In the genomic region with DNA sequence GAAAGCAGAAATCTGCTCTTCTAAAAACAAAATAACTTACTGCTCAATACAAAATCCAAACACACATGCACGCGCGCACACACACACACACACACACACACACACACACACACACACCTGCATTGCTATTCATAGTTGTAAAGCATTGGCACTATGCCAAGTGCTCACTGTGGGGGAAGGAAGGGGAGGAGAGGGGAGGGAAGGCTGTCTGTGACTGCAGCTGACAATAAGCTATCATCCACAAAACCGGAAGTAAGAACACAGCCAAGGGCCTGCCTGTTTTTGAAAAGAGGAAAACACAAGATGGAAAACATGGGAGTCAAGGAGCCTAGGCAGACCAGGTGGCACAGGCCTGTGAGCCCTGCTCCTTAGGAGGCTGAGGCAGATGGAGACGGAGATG, we compare ENCODE assay signal across 8 mouse cellular contexts. TPM values are rescaled to one million over a fixed set of nuclear protein-coding genes. Genes with fewer than 3 reads are reported as not detected.
DNase-seq lines count a peak whose midpoint lies in the region; ATAC-seq lines count a peak whose summit lies in the region.
"Had no signal": no experiment of that assay in that cellular context is flagged by ENCODE, and none has a peak within 500 bp of the region (broad histone marks: within the 10 kb centered on the region; RNA-seq: fewer than 3 reads in every experiment).

No protein-coding gene starts in this region.

- no peak overlapping the region for H3K4me2 ChIP-seq in forebrain, embryonic 15.5 days (replicated peaks)
- no peak overlapping the region for H3K4me2 ChIP-seq in hindbrain, embryonic 14.5 days (replicated peaks)
- no peak overlapping the region for H3K4me2 ChIP-seq in lung, embryonic 15.5 days

- peak; percentile 31 for ATAC-seq in forebrain, embryonic 15.5 days (replicated peaks)
- ATAC-seq in hindbrain, embryonic 14.5 days (ENCODE audit: low FRiP score): 0 out of 2 replicates have a peak, but pooled peaks have one; percentile 28
- ATAC-seq in lung, embryonic 15.5 days (ENCODE audit: borderline replicate concordance, extremely low read depth, low FRiP score, low TSS enrichment): no peak

- H3K27ac ChIP-seq in forebrain, embryonic 15.5 days (replicated peaks): peak overlapping the region; percentile 96
- H3K27ac ChIP-seq in hindbrain, embryonic 14.5 days: peak overlapping the region; percentile 95
- H3K27ac ChIP-seq in lung, embryonic 15.5 days: peak overlapping the region; percentile 25; the same call in 1 of the 2 replicates

- peak; percentile 31 for DNase-seq in right cerebral cortex, postnatal 14 days
- no peak for DNase-seq in right cerebral cortex, postnatal 36 days (ENCODE audit: low spot score in 2 of 2)
- DNase-seq in hindbrain, embryonic 14.5 days (ENCODE audit: low spot score): peak; percentile 67
- DNase-seq in splenic B cell, adult 2 months (ENCODE audit: low read depth, low spot score): peak; percentile 83
- DNase-seq in yolk sac, embryonic 10.5 days (ENCODE audit: low spot score): no peak

- H3K4me1 ChIP-seq in forebrain, embryonic 15.5 days: peaks cover 43% of the 10 kb centered on the region
- peaks cover 35% of the 10 kb centered on the region for H3K4me1 ChIP-seq in hindbrain, embryonic 14.5 days (replicated peaks; ENCODE audit: control insufficient read depth, insufficient read depth, low read length)
- H3K4me1 ChIP-seq in lung, embryonic 15.5 days: peaks cover 7% of the 10 kb centered on the region; the same call in 1 of the 2 replicates

- H3K9ac ChIP-seq in forebrain, embryonic 15.5 days (replicated peaks): no peak overlapping the region; the same call in 1 of the 2 replicates
- H3K9ac ChIP-seq in hindbrain, embryonic 14.5 days: no peak overlapping the region
- H3K9ac ChIP-seq in lung, embryonic 15.5 days: no peak overlapping the region

- H3K4me3 ChIP-seq in forebrain, embryonic 15.5 days: no peak overlapping the region
- H3K4me3 ChIP-seq in hindbrain, embryonic 14.5 days (replicated peaks; ENCODE audit: low read length): no peak overlapping the region
- H3K4me3 ChIP-seq in lung, embryonic 15.5 days: no peak overlapping the region
- H3K4me3 ChIP-seq: megakaryocyte, embryonic 14.5 days had no signal

- H3K9me3 ChIP-seq in forebrain, embryonic 15.5 days: no peaks in the 10 kb centered on the region
- H3K9me3 ChIP-seq in hindbrain, embryonic 14.5 days (ENCODE audit: control insufficient read depth, low read length): no peaks in the 10 kb centered on the region
- H3K9me3 ChIP-seq in lung, embryonic 15.5 days: no peaks in the 10 kb centered on the region
- H3K9me3 ChIP-seq: megakaryocyte, embryonic 14.5 days had no signal

- no peaks in the 10 kb centered on the region for H3K36me3 ChIP-seq in forebrain, embryonic 15.5 days
- no peaks in the 10 kb centered on the region for H3K36me3 ChIP-seq in hindbrain, embryonic 14.5 days (replicated peaks; ENCODE audit: control insufficient read depth, insufficient read depth)
- H3K36me3 ChIP-seq in lung, embryonic 15.5 days: no peaks in the 10 kb centered on the region
- H3K36me3 ChIP-seq in splenic B cell, adult 2 months (ENCODE audit: control insufficient read depth, insufficient read depth, low read length, poor library complexity, severe bottlenecking): no peaks in the 10 kb centered on the region

- WGBS in forebrain, embryonic 15.5 days: 29% methylated on average over 5 of the region's 5 CpGs
- WGBS in hindbrain, embryonic 14.5 days: 26% methylated on average over 5 of the region's 5 CpGs
- 47% methylated on average over 5 of the region's 5 CpGs for WGBS in lung, embryonic 15.5 days

- H3K27me3 ChIP-seq in forebrain, embryonic 15.5 days: no peaks in the 10 kb centered on the region
- no peaks in the 10 kb centered on the region for H3K27me3 ChIP-seq in hindbrain, embryonic 14.5 days (ENCODE audit: control insufficient read depth, insufficient read depth, low read length)
- H3K27me3 ChIP-seq in lung, embryonic 15.5 days: no peaks in the 10 kb centered on the region
- H3K27me3 ChIP-seq in splenic B cell, adult 2 months (ENCODE audit: control insufficient read depth, insufficient read depth, low read length, poor library complexity, severe bottlenecking): no peaks in the 10 kb centered on the region

RNA-seq across cellular contexts. Expression of gene Kifc3, which starts 42.6 kb away (rescaled TPM):
- 16.0 and 20.7 TPM in 2 replicates for polyA plus RNA-seq in forebrain, embryonic 15.5 days (2015; fragmentation: Nextera tagmentation; extraction: Ambion mirVana)
- polyA plus RNA-seq in hindbrain, embryonic 14.5 days (2014; fragmentation: Nextera tagmentation; extraction: Ambion mirVana): 22.0 and 24.2 TPM in 2 replicates
- 22.7 and 27.0 TPM in 2 replicates for polyA plus RNA-seq in lung, embryonic 15.5 days (2015; fragmentation: Nextera tagmentation; extraction: Ambion mirVana)

Comparison
In these comparisons a context has a peak if more than half of its experiments do, and no peak if none do; other contexts are left out.
1. DNase-seq: peak in right cerebral cortex, postnatal 14 days (single experiment), hindbrain, embryonic 14.5 days (single experiment) and splenic B cell, adult 2 months (single experiment); none in right cerebral cortex, postnatal 36 days (0 of 2) and yolk sac, embryonic 10.5 days (single experiment).
2. H3K27ac ChIP-seq: peak in every context shown above with its lines; median percentile 96 in forebrain, embryonic 15.5 days; 95 in hindbrain, embryonic 14.5 days; 25 in lung, embryonic 15.5 days.